Mouse (Mus musculus) ES-E14 (cell line): ENCODE results near the gene Prdm10. TPM values are rescaled to one million over a fixed set of nuclear protein-coding genes. Genes with fewer than 3 reads are reported as not detected.
A peak's percentile ranks its signal among the peaks of the same experiment; 100 is the strongest.

Source experiments
- DNase-seq: peaks from one replicate; pipeline ENCODE4 v3.0.0-alpha.2; 2013; ENCODE audit warnings: low read depth, low spot score
- H3K27ac ChIP-seq: 2 replicates; pipeline ENCODE4 v1.5.1; 2012; ENCODE audit warnings: low read depth, mild to moderate bottlenecking, low read length, moderate library complexity, mixed read lengths; ENCODE audit not compliant: poor library complexity, insufficient read depth, severe bottlenecking
- H3K36me3 ChIP-seq: 2 replicates; pipeline ENCODE4 v1.6.1; 2012; ENCODE audit warnings: mild to moderate bottlenecking, low read length, moderate library complexity, mixed read lengths; ENCODE audit not compliant: control insufficient read depth, poor library complexity, insufficient read depth, severe bottlenecking
- H3K4me1 ChIP-seq, 2 experiments: fragments of 150-350 bp in 1 of 2; sonication (generic) in 1 of 2; 2 replicates each; pipeline ENCODE4 v1.6.1; 2012; ENCODE audit warnings: low read length in 2 of 2, mild to moderate bottlenecking in 1 of 2, mixed read lengths in 1 of 2; ENCODE audit not compliant: control insufficient read depth in 2 of 2, insufficient read depth in 2 of 2, poor library complexity in 1 of 2
- H3K4me3 ChIP-seq, 2 experiments: fragments of 150-350 bp in 1 of 2; sonication (generic) in 1 of 2; 2 replicates each; pipeline ENCODE4 v1.5.1; 2012; ENCODE audit warnings: low read length in 2 of 2, low read depth in 1 of 2, mild to moderate bottlenecking in 1 of 2, mixed read lengths in 1 of 2; ENCODE audit not compliant: insufficient read depth in 1 of 2, poor library complexity in 1 of 2, severe bottlenecking in 1 of 2
- H3K9ac ChIP-seq: 2 replicates; pipeline ENCODE4 v1.6.1; 2012; ENCODE audit warnings: low read depth, mild to moderate bottlenecking, low read length, mixed read lengths; ENCODE audit not compliant: poor library complexity, insufficient read depth, severe bottlenecking
- H3K9me3 ChIP-seq: fragments of 150-350 bp; sonication (generic); 2 replicates; pipeline ENCODE4 v1.6.1; 2012; ENCODE audit warnings: low read depth, mild to moderate bottlenecking, low read length; ENCODE audit not compliant: control insufficient read depth, insufficient read depth
- CHD2 ChIP-seq: IDR thresholded peaks from 2 replicates; pipeline ENCODE4 v1.6.1; 2014; ENCODE audit warnings: mild to moderate bottlenecking, low read depth, low read length, inconsistent platforms
- HCFC1 ChIP-seq: IDR thresholded peaks from 2 replicates; pipeline ENCODE4 v1.6.1; 2012; ENCODE audit warnings: low read length, inconsistent platforms, borderline replicate concordance; ENCODE audit not compliant: insufficient read depth
- MAFK ChIP-seq: IDR thresholded peaks from 2 replicates; pipeline ENCODE4 v1.6.1; 2014; ENCODE audit warnings: mild to moderate bottlenecking, low read depth, low read length, inconsistent platforms; ENCODE audit not compliant: insufficient read depth
- ZC3H11A ChIP-seq: IDR thresholded peaks from 2 replicates; pipeline ENCODE4 v1.6.1; 2012; ENCODE audit warnings: low read depth, mild to moderate bottlenecking, inconsistent platforms, low read length, borderline replicate concordance
- ZNF384 ChIP-seq: IDR thresholded peaks from 2 replicates; pipeline ENCODE4 v1.6.1; 2012; ENCODE audit warnings: low read depth, low read length, inconsistent platforms
- in situ Hi-C, 2 experiments: fragments of 600-800 bp; cut with MboI; formaldehyde crosslinking; loops; one replicate each; pipeline ENCODE4 v1.15.1; 2025; ENCODE audit warnings: low sequenced_read_pairs in 2 of 2, inconsistent platforms in 1 of 2; ENCODE audit not compliant: unreplicated experiment in 2 of 2
- total RNA-seq: library from RNA; depleted of rRNA; stranded (reverse); fragments of 300-350 nt; gene quantifications from 2 replicates; pipeline ENCODE4 v1.2.3, GENCODE M21; 2012

Gene Prdm10
- total RNA-seq, 1 experiment = 10.5 TPM

DNA sequence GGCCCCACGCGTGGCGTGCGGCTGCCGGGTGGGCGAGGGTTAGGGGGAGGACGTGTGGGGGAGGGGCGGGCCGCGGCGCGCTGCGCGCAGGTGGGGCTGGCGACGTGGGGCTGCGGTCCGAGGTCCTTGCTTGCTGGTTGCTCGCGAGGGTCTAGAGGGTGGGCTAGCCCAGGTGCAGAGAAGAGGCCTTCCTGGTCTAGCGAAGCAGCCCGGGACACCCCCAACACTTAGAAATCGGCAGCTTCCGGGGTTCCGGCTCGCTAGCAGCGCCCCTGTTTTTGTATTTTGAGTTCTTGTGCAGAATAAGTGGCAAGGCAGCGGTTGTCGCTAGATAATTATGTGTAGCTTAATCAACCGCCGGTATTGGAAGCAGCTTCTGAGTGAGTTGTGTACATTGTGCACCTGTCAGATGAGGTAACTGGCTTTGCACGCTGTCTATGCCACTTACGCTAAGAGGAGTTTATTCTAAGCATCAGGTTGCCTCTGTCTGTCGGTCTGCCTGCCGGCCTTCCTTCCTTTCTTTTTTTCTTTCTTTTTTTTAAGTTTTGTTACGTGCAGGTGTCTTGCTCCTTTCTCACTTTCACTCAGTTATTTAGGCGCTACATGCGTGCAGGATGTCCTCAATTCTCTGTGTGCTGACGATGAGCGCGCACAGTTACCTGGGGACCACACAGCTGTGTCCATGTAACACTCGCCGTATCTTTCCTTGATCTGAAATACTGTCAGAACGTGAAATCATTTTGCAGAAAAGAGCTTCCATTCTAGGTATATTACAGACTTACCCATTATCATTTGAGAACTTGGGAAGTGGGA, 106.2 kb downstream of the Prdm10 start:
- peaks cover 4% of the 10 kb centered on the region; the same call in 1 of the 2 replicates for H3K36me3 ChIP-seq
- DNase-seq = no peak
- no peak overlapping the region for H3K27ac ChIP-seq
- peaks cover 0 to 4% of the 10 kb centered on the region in 2 experiments; a peak in 2 of 4 replicates for H3K4me1 ChIP-seq
- H3K9ac ChIP-seq = peak overlapping the region; percentile 90
- peak overlapping the region; percentile 85 to 92 for H3K4me3 ChIP-seq
- H3K9me3 ChIP-seq = no peaks in the 10 kb centered on the region
- in situ Hi-C loops = no loop called here
- 0 out of 2 replicates have a peak, but pooled peaks have one; percentile 12 for TF ChIP-seq HCFC1
- TF ChIP-seq CHD2 = no peak

DNA sequence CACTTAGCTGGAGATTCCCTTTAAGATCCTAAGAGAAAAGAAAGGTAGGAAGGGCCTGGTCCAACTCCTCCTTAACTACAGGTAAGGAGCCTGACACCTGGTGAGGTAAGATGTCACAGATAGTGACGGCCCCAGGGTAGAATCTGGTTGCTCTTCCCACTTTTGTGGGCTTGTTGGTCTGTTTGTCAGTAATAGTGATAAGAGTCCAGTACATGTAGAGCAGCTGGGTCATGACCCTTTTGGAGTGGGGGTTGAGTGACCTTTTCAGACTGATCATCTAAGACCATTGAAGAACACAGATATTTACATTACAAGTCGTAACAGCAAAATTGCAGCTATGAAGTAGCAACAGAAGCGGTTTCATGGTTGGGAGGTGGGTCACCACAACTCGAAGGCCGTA, 106.9 kb downstream of the Prdm10 start:
- TF ChIP-seq ZC3H11A = no peak
- TF ChIP-seq MAFK = no peak
- no peak for TF ChIP-seq HCFC1
- no peak for TF ChIP-seq ZNF384
- no peak for TF ChIP-seq CHD2
- peaks cover 7% of the 10 kb centered on the region for H3K36me3 ChIP-seq
- peak overlapping the region; percentile 85 to 92; a peak in 2 of 4 replicates for H3K4me3 ChIP-seq
- H3K27ac ChIP-seq = no peak overlapping the region
- H3K4me1 ChIP-seq = peaks cover 0 to 4% of the 10 kb centered on the region in 2 experiments; a peak in 2 of 4 replicates
- H3K9ac ChIP-seq = no peak overlapping the region; the same call in 1 of the 2 replicates
- DNase-seq = no peak
- no peaks in the 10 kb centered on the region for H3K9me3 ChIP-seq
- in situ Hi-C loops = no loop called here

DNA sequence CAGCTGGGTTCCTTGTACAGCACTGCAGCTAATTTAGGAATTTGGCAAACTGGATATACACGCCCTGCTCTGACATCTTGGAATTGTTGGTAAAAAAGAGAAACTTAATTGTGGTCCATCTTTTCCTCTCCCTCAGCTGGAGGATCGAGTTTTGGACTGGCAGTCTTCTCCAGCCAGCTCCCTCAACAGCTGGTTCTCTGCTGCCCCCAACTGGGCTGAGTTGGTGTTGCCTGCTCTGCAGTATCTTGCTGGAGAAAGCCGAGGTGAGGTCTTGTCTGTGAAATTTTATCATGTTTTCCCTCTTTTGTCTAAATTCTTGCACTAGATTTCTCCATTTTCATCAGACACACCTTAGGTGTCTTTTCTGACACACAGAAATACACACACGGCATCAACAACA, 120.1 kb downstream of the Prdm10 start:
- Histone ChIP-seq H3K36me3 (peaks cover 40% of the 10 kb centered on the region), H3K9ac (no peak overlapping the region), H3K4me3 (no peak overlapping the region), H3K27ac (no peak overlapping the region), H3K9me3 (no peaks in the 10 kb centered on the region), H3K4me1 (no peaks in the 10 kb centered on the region)
- in situ Hi-C loops = no loop called here
- DNase-seq = peak; percentile 63
- TF ChIP-seq ZC3H11A (0 out of 2 replicates have a peak, but pooled peaks have one; percentile 4), CHD2 (no peak), ZNF384 (no peak), HCFC1 (no peak), MAFK (no peak)

DNA sequence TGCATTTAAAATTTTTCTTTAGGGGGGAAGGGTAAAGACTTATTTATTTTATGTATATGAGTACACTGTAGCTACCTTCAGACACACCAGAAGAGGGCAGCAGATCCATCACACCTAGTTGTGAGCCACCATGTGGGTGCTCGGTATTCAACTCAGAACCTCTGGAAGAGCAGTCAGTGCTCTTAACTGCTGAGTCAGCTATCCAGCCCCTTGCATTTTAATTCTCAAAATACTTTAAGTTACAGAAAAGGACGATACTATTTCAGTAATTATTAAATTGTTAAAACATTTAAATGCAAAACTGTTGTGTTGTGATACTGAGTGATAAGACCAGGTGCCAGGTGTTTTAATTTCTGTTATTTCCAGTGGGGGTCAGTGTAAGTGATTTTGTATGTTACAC, 124.0 kb downstream of the Prdm10 start:
- no peak overlapping the region for H3K4me3 ChIP-seq
- no peaks in the 10 kb centered on the region for H3K4me1 ChIP-seq
- no peak for DNase-seq
- no peak for TF ChIP-seq ZC3H11A
- TF ChIP-seq HCFC1 = no peak
- TF ChIP-seq MAFK = peak; percentile 84
- TF ChIP-seq CHD2 = no peak
- in situ Hi-C loops = no loop called here
- peaks cover 35% of the 10 kb centered on the region for H3K36me3 ChIP-seq
- no peak overlapping the region for H3K9ac ChIP-seq
- H3K27ac ChIP-seq = no peak overlapping the region
- no peaks in the 10 kb centered on the region for H3K9me3 ChIP-seq
